Mouse (Mus musculus): ENCODE measurements at regions not wholly inside any gene's neighbourhood (a gene's known extent, or its start where the extent isn't known, plus 50 kb on each side); places are given as distances from the start of the nearest gene placed in this dataset.

DNA sequence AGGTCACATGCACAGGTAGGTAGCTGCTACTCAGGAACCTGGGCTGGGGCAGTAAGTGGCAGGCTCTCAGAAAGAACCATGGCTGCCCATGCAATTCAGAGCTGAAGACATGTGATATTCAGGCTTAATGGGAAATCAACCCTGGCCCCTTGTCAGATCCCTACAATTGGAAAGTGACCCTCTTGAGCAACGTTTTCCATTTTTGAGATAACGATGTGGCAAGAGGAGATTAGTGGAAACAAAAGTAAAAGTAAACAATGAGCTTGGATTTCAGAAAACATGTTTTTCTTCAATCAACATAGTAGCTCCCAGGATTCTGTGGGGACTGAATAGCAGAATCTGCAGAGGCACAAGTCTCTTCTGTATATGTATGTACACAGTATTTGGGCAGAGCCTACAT is 598.8 kb downstream of the Rnf144a start:
- TF ChIP-seq CTCF (conservative IDR thresholded peaks at IDR 0.05 in 1 of 2, IDR thresholded peaks at IDR 0.05 in 1 of 2; ENCODE audit: low read depth in 2 of 2, low read length in 2 of 2) (no peak), EP300 (IDR thresholded peaks at IDR 0.05; ENCODE audit: low read length) (no peak), TBP (conservative IDR thresholded peaks at IDR 0.05; ENCODE audit: low read depth, low read length) (no peak), NRF1 (IDR thresholded peaks at IDR 0.05; ENCODE audit: low read depth, low read length) (no peak)

DNA sequence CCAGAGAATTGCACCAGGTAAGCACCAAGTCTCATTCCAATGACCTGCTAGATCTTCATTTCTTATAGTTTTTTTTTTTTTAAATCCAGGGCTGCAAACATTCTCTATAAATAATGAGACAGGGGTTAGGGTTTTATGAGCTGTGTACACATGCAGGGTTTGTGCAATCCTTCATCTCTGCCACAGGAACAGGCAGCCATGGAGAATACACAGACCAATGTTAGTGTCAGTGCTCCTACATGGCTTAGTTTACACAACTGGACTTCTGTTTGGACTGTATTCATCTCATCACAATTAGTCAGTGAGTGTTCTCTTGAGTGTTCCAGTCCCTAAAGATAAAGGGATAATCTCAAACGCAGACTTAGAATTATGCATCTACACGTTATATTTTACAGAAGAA is 620.0 kb downstream of the Rnf144a start:
- Histone ChIP-seq H3K27me3 (replicated peaks) (no peaks in the 10 kb centered on the region), H3K4me3 (replicated peaks in 1 of 3; ENCODE audit: low read depth in 2 of 3, low read length in 2 of 3, poor library complexity in 1 of 3) (no peak overlapping the region), H3K27ac (ENCODE audit: insufficient read depth, low read depth) (no peak overlapping the region), H3K9ac (ENCODE audit: insufficient read depth, low read depth) (no peak overlapping the region), H3K4me1 (ENCODE audit: control insufficient read depth in 1 of 2, insufficient read depth in 2 of 2) (no peaks in the 10 kb centered on the region), H3K4me2 (ENCODE audit: insufficient read depth, low read depth, poor library complexity, severe bottlenecking) (no peak overlapping the region), H3K79me2 (replicated peaks; ENCODE audit: control insufficient read depth, extremely low read depth, insufficient read depth, poor library complexity, severe bottlenecking) (no peaks in the 10 kb centered on the region), H3K36me3 (replicated peaks in 1 of 2; ENCODE audit: control insufficient read depth in 1 of 2, insufficient read depth in 1 of 2, low read length in 1 of 2) (no peaks in the 10 kb centered on the region), H3K9me3 (replicated peaks; ENCODE audit: low read length) (no peaks in the 10 kb centered on the region)
- DNase-seq (ENCODE audit: extremely low read depth), result no peak
- dilution Hi-C loops (cut with MboI; ENCODE audit: extremely low pct_ligation_motif_present, extremely low pct_unique_long_range_greater_than_20kb, low sequenced_read_pairs) (no loop called here), in situ Hi-C loops (cut with MboI; ENCODE audit: low pct_ligation_motif_present, low pct_unique_long_range_greater_than_20kb, low sequenced_read_pairs) (no loop called here)
- no peak for TF ChIP-seq BHLHE40 (IDR thresholded peaks at IDR 0.05; ENCODE audit: low read depth, low read length)
- no peak for TF ChIP-seq CHD1 (IDR thresholded peaks at IDR 0.05; ENCODE audit: low read depth, low read length)
- TF ChIP-seq JUN (IDR thresholded peaks at IDR 0.05; ENCODE audit: insufficient read depth, low read depth, low read length), result no peak
- no peak for TF ChIP-seq EP300 (IDR thresholded peaks at IDR 0.05; ENCODE audit: low read length)
- no peak for TF ChIP-seq JUND (conservative IDR thresholded peaks at IDR 0.05; ENCODE audit: low read depth, low read length)
- TF ChIP-seq POLR2AphosphoS2 (IDR thresholded peaks at IDR 0.05; ENCODE audit: low read depth, low read length), result no peak
- TF ChIP-seq MYC (IDR thresholded peaks at IDR 0.05; ENCODE audit: low read depth, low read length), result no peak
- TF ChIP-seq RCOR1 (conservative IDR thresholded peaks at IDR 0.05; ENCODE audit: low read depth, low read length), result no peak
- TF ChIP-seq UBTF (IDR thresholded peaks at IDR 0.05; ENCODE audit: low read depth, low read length), result no peak
- no peak for TF ChIP-seq E2F4 (IDR thresholded peaks at IDR 0.05; ENCODE audit: insufficient replicate concordance, low read depth, low read length)
- no peak for TF ChIP-seq GABPA (IDR thresholded peaks at IDR 0.05; ENCODE audit: insufficient replicate concordance, low read depth, low read length)
- no peak for TF ChIP-seq CTCF (conservative IDR thresholded peaks at IDR 0.05 in 1 of 2, IDR thresholded peaks at IDR 0.05 in 1 of 2; ENCODE audit: low read depth in 2 of 2, low read length in 2 of 2)

More for the DNA sequence above, 598.8 kb downstream of the Rnf144a start:
- no peak overlapping the region for H3K4me2 ChIP-seq (ENCODE audit: insufficient read depth, low read depth, poor library complexity, severe bottlenecking)
- no peaks in the 10 kb centered on the region for H3K9me3 ChIP-seq (replicated peaks; ENCODE audit: low read length)
- H3K4me3 ChIP-seq (replicated peaks in 1 of 3; ENCODE audit: low read depth in 2 of 3, low read length in 2 of 3, poor library complexity in 1 of 3), result no peak overlapping the region
- no peak overlapping the region for H3K9ac ChIP-seq (ENCODE audit: insufficient read depth, low read depth)
- H3K36me3 ChIP-seq (replicated peaks in 1 of 2; ENCODE audit: control insufficient read depth in 1 of 2, insufficient read depth in 1 of 2, low read length in 1 of 2), result no peaks in the 10 kb centered on the region
- H3K79me2 ChIP-seq (replicated peaks; ENCODE audit: control insufficient read depth, extremely low read depth, insufficient read depth, poor library complexity, severe bottlenecking), result no peaks in the 10 kb centered on the region
- no peaks in the 10 kb centered on the region for H3K4me1 ChIP-seq (ENCODE audit: control insufficient read depth in 1 of 2, insufficient read depth in 2 of 2)
- no peak overlapping the region for H3K27ac ChIP-seq (ENCODE audit: insufficient read depth, low read depth)
- dilution Hi-C loops (cut with MboI; ENCODE audit: extremely low pct_ligation_motif_present, extremely low pct_unique_long_range_greater_than_20kb, low sequenced_read_pairs) (no loop called here), in situ Hi-C loops (cut with MboI; ENCODE audit: low pct_ligation_motif_present, low pct_unique_long_range_greater_than_20kb, low sequenced_read_pairs) (no loop called here)
- DNase-seq (ENCODE audit: extremely low read depth), result no peak
- H3K27me3 ChIP-seq (replicated peaks), result no peaks in the 10 kb centered on the region

DNA sequence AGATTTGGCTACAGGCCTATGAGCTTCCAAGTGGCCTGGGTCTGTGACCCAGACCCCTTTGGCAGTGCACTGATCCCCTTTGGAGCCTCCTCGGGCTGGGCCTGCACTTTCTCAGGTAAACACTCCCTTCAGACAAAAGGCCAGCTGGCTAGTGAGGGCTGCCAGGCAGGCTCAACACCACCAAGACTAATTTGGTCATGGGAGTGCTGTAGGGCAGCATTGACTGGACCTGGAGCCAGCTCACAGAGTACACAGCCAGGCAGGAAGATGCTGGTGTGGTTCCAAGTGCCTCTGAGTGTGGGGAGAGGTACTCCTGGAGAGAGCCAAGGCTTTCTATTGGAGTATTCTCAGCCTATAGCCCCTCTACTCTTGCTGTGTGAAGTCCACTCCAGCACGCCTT is 620.5 kb downstream of the Rnf144a start:
- dilution Hi-C loops (cut with MboI; ENCODE audit: extremely low pct_ligation_motif_present, extremely low pct_unique_long_range_greater_than_20kb, low sequenced_read_pairs), result no loop called here
- TF ChIP-seq CHD1 (IDR thresholded peaks at IDR 0.05; ENCODE audit: low read depth, low read length), result no peak
- no peak for TF ChIP-seq MYC (IDR thresholded peaks at IDR 0.05; ENCODE audit: low read depth, low read length)
- TF ChIP-seq RCOR1 (conservative IDR thresholded peaks at IDR 0.05; ENCODE audit: low read depth, low read length), result no peak
- no peak for TF ChIP-seq RAD21 (IDR thresholded peaks at IDR 0.05; ENCODE audit: low read depth, low read length)
- no peak for TF ChIP-seq BHLHE40 (IDR thresholded peaks at IDR 0.05; ENCODE audit: low read depth, low read length)
- TF ChIP-seq PAX5 (IDR thresholded peaks at IDR 0.05; ENCODE audit: low read length), result no peak
- TF ChIP-seq MAFK (IDR thresholded peaks at IDR 0.05; ENCODE audit: insufficient replicate concordance, low read length), result no peak
- no peak for TF ChIP-seq ZNF384 (IDR thresholded peaks at IDR 0.05; ENCODE audit: low read depth, low read length)
- TF ChIP-seq MEF2A (IDR thresholded peaks at IDR 0.05; ENCODE audit: borderline replicate concordance, low read depth, low read length), result no peak

More for the DNA sequence above, 620.5 kb downstream of the Rnf144a start:
- no peaks in the 10 kb centered on the region for H3K9me3 ChIP-seq (replicated peaks; ENCODE audit: low read length)
- no peaks in the 10 kb centered on the region for H3K36me3 ChIP-seq (replicated peaks in 1 of 2; ENCODE audit: control insufficient read depth in 1 of 2, insufficient read depth in 1 of 2, low read length in 1 of 2)
- no peak for DNase-seq (ENCODE audit: extremely low read depth)
- H3K4me1 ChIP-seq (ENCODE audit: control insufficient read depth in 1 of 2, insufficient read depth in 2 of 2), result no peaks in the 10 kb centered on the region
- no peak overlapping the region for H3K4me2 ChIP-seq (ENCODE audit: insufficient read depth, low read depth, poor library complexity, severe bottlenecking)
- H3K79me2 ChIP-seq (replicated peaks; ENCODE audit: control insufficient read depth, extremely low read depth, insufficient read depth, poor library complexity, severe bottlenecking), result no peaks in the 10 kb centered on the region
- H3K4me3 ChIP-seq (replicated peaks in 1 of 3; ENCODE audit: low read depth in 2 of 3, low read length in 2 of 3, poor library complexity in 1 of 3), result no peak overlapping the region
- H3K9ac ChIP-seq (ENCODE audit: insufficient read depth, low read depth), result no peak overlapping the region
- H3K27me3 ChIP-seq (replicated peaks), result no peaks in the 10 kb centered on the region
- H3K27ac ChIP-seq (ENCODE audit: insufficient read depth, low read depth), result no peak overlapping the region
- in situ Hi-C loops (cut with MboI; ENCODE audit: low pct_ligation_motif_present, low pct_unique_long_range_greater_than_20kb, low sequenced_read_pairs), result no loop called here
